Mouse (Mus musculus) embryonic fibroblast, embryonic 13.5 days (primary cell): Measurements from ENCODE around the gene Gm17416.

Experiments
- CTCF ChIP-seq: IDR thresholded peaks from 2 replicates; pipeline ENCODE4 v1.5.1; 2011; ENCODE audit warnings: mild to moderate bottlenecking, control low read depth, low read length, moderate library complexity, borderline replicate concordance; ENCODE audit not compliant: insufficient read depth
- POLR2A ChIP-seq: IDR thresholded peaks from 2 replicates; pipeline ENCODE4 v1.6.1; 2011; ENCODE audit warnings: low read depth, mild to moderate bottlenecking, control low read depth, low read length, moderate library complexity

GRCm38 (mm10) chr2:152608719-152609118 is 39.6 kb downstream of the Gm17416 start:
- TF ChIP-seq CTCF (no peak), POLR2A (no peak)
